Mouse (Mus musculus) spleen, adult 2 months (tissue): ENCODE results near the gene Faf1.

Experiments used
- CTCF ChIP-seq: fragments of 200-500 bp; IDR thresholded peaks from 2 replicates; pipeline ENCODE4 v1.5.1; 2011; ENCODE audit warnings: mild to moderate bottlenecking, inconsistent platforms; ENCODE audit not compliant: insufficient read depth, insufficient read length, insufficient replicate concordance; ENCODE audit errors: extremely low read depth
- POLR2A ChIP-seq: fragments of 200-500 bp; IDR thresholded peaks from 2 replicates; pipeline ENCODE4 v1.6.1; 2011; ENCODE audit warnings: low read depth, low read length, inconsistent platforms

DNA sequence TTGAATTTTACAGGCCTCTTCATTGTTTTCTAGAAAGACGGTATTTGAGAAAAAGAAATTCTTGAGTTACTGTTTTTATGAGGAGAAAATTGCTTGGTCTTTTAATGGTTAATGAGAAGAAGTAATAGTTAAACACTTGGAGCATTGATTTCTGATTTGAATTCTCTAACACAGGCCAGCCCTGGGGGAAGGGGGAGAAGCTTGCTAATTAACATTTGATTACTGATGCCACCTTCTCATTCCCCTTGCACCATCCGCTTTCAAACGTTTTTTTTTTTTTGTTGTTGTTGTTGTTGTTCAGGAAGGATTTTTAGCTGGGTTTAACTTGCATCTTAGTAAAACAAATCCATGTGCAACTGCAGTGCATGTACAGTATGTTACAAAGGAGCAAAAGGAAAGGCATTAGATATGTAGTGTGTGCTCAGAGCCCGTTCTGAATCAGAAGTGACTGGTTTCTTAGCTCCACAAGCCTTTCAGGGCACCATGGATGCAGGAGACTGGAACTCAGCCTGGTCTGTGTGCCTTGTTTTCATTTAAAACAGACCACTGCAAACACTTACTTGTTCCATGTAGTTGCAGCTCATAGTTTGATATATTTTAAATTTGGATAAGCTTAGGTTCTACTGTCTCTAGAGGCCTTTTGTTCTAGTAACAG is 113.1 kb downstream of the Faf1 start:
- no peak for TF ChIP-seq CTCF
- no peak for TF ChIP-seq POLR2A
